Comparison of ENCODE assay signal across 23 mouse cellular contexts in the genomic region with DNA sequence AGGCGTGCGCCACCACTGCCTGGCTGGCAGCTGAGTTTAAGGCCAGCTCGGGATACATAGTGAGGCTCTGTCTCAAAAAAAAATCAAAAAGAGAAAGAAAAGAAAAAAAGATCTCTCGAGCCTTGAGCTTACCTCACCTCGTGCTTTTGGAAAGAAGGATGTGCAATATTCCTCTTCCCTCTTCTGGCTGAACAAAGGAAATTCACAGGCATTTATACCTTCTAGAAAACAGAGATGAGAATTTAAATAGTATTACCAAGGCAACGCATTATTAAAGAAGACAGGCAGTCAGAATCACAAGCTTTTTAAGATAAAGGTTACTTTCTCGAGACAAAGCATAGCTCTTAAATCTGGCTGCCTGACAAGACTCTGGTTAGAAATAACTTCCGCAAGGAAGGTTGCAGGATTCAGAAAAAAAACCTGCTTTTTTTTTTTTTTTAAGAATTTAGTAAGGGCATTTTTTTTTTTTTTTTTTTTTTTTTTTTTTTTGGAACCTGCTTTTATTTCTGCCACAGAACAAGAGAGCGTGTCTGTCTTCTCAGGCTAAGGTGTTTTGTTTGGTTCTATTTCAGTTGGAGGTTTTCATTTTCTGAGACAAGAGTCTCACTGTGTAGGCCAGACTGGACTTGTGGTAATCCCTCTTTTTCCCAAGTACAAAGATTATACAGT. TPM values are rescaled to one million over a fixed set of nuclear protein-coding genes. Genes with fewer than 3 reads are reported as not detected.
A peak's percentile ranks its signal among the peaks of the same experiment; 100 is the strongest.
DNase-seq lines count a peak whose midpoint lies in the region; ATAC-seq and TF ChIP-seq lines count a peak whose summit lies in the region.
"Had no signal": no experiment of that assay in that cellular context is flagged by ENCODE, and none has a peak within 500 bp of the region (broad histone marks: within the 10 kb centered on the region; RNA-seq: fewer than 3 reads in every experiment).

No protein-coding gene starts in this region.

- no peak for DNase-seq in left cerebral cortex, adult 2 months (ENCODE audit: extremely low spot score in 1 of 2, low spot score in 2 of 2)
- no peak for DNase-seq in left cerebral cortex, adult 18-20 months (ENCODE audit: low spot score in 2 of 2)
- peak; percentile 49 for DNase-seq in brain, embryonic 18.5 days (ENCODE audit: low read depth, low spot score)
- DNase-seq in midbrain, postnatal 0 days (ENCODE audit: low spot score) = no peak
- no peak for DNase-seq in ovary, postnatal 10 days (ENCODE audit: low spot score)
- DNase-seq in right cerebral cortex, postnatal 25 days = no peak
- DNase-seq: adrenal gland, postnatal 25 days; cerebellum, adult 2 months; layer of hippocampus, postnatal 36 days; left cerebral cortex, postnatal 4 days; liver; lung, postnatal 14 days; thymus, adult 2 months had no signal

- peaks cover 11% of the 10 kb centered on the region; the same call in 1 of the 2 replicates for H3K4me1 ChIP-seq in forebrain, embryonic 13.5 days
- H3K4me1 ChIP-seq in forebrain, embryonic 12.5 days = no peaks in the 10 kb centered on the region
- H3K4me1 ChIP-seq in midbrain, postnatal 0 days (ENCODE audit: insufficient read depth, low read length) = no peaks in the 10 kb centered on the region
- H3K4me1 ChIP-seq: hindbrain, embryonic 13.5 days; neural tube, embryonic 13.5 days had no signal

- H3K27ac ChIP-seq in forebrain, embryonic 13.5 days = 0 out of 2 replicates have a peak overlapping the region, but pooled peaks have one; percentile 14
- H3K27ac ChIP-seq in forebrain, embryonic 12.5 days = no peak overlapping the region
- peak overlapping the region; percentile 50; the same call in 1 of the 2 replicates for H3K27ac ChIP-seq in left cerebral cortex, adult 2 months
- H3K27ac ChIP-seq in midbrain, postnatal 0 days (ENCODE audit: low read depth, low read length) = 0 out of 2 replicates have a peak overlapping the region, but pooled peaks have one; percentile 39
- H3K27ac ChIP-seq: heart, embryonic 10.5 days; hindbrain, embryonic 13.5 days; neural tube, embryonic 13.5 days had no signal

- intact Hi-C loops in left cerebral cortex, adult 2 months (cut with DNase I) = no loop called here

- H3K4me2 ChIP-seq in forebrain, embryonic 13.5 days = no peak overlapping the region
- H3K4me2 ChIP-seq in forebrain, embryonic 12.5 days = no peak overlapping the region
- H3K4me2 ChIP-seq in midbrain, postnatal 0 days (ENCODE audit: low read depth, low read length, poor library complexity, severe bottlenecking) = no peak overlapping the region
- H3K4me2 ChIP-seq: hindbrain, embryonic 13.5 days; neural tube, embryonic 13.5 days had no signal

- ATAC-seq in forebrain, embryonic 13.5 days = 0 out of 2 replicates have a peak, but pooled peaks have one; percentile 21
- ATAC-seq in forebrain, embryonic 12.5 days (ENCODE audit: low FRiP score) = no peak
- ATAC-seq in midbrain, postnatal 0 days (ENCODE audit: low FRiP score) = 0 out of 2 replicates have a peak, but pooled peaks have one; percentile 14
- ATAC-seq: CD4-positive, CD25-positive, alpha-beta regulatory T cell, adult 4 months; intestine, embryonic 16.5 days had no signal

- H3K4me3 ChIP-seq in forebrain, embryonic 13.5 days = no peak overlapping the region
- no peak overlapping the region for H3K4me3 ChIP-seq in forebrain, embryonic 12.5 days (replicated peaks)
- H3K4me3 ChIP-seq in left cerebral cortex, adult 2 months = no peak overlapping the region
- H3K4me3 ChIP-seq in midbrain, postnatal 0 days (ENCODE audit: low read depth, low read length) = no peak overlapping the region
- H3K4me3 ChIP-seq: heart, embryonic 10.5 days; hindbrain, embryonic 13.5 days; neural tube, embryonic 13.5 days had no signal

- no peaks in the 10 kb centered on the region for H3K27me3 ChIP-seq in forebrain, embryonic 13.5 days
- no peaks in the 10 kb centered on the region for H3K27me3 ChIP-seq in forebrain, embryonic 12.5 days
- no peaks in the 10 kb centered on the region for H3K27me3 ChIP-seq in midbrain, postnatal 0 days (ENCODE audit: insufficient read depth, low read length)
- H3K27me3 ChIP-seq: hindbrain, embryonic 13.5 days; neural tube, embryonic 13.5 days had no signal

- WGBS in forebrain, embryonic 13.5 days = 40% methylated on average over 9 of the region's 9 CpGs
- whole genome bisulfite sequencing in forebrain, embryonic 12.5 days = 52% methylated on average over 9 of the region's 9 CpGs
- WGBS in midbrain, postnatal 0 days = 22% methylated on average over 9 of the region's 9 CpGs

- no peaks in the 10 kb centered on the region for H3K36me3 ChIP-seq in forebrain, embryonic 13.5 days (ENCODE audit: poor library complexity, severe bottlenecking)
- H3K36me3 ChIP-seq in forebrain, embryonic 12.5 days (replicated peaks) = no peaks in the 10 kb centered on the region
- no peaks in the 10 kb centered on the region for H3K36me3 ChIP-seq in midbrain, postnatal 0 days (ENCODE audit: insufficient read depth, low read length)
- H3K36me3 ChIP-seq: heart, embryonic 10.5 days; hindbrain, embryonic 13.5 days; neural tube, embryonic 13.5 days had no signal

- H3K9me3 ChIP-seq in forebrain, embryonic 13.5 days (replicated peaks) = no peaks in the 10 kb centered on the region
- no peaks in the 10 kb centered on the region for H3K9me3 ChIP-seq in forebrain, embryonic 12.5 days
- H3K9me3 ChIP-seq in midbrain, postnatal 0 days (ENCODE audit: low read length) = no peaks in the 10 kb centered on the region
- H3K9me3 ChIP-seq: heart, embryonic 10.5 days; hindbrain, embryonic 13.5 days; neural tube, embryonic 13.5 days had no signal

- no peak overlapping the region for H3K9ac ChIP-seq in forebrain, embryonic 13.5 days
- no peak overlapping the region for H3K9ac ChIP-seq in forebrain, embryonic 12.5 days
- no peak overlapping the region for H3K9ac ChIP-seq in midbrain, postnatal 0 days (replicated peaks; ENCODE audit: low read length, poor library complexity, severe bottlenecking)
- H3K9ac ChIP-seq: hindbrain, embryonic 13.5 days; neural tube, embryonic 13.5 days had no signal

- TF ChIP-seq CTCF in left cerebral cortex, adult 2 months (IDR thresholded peaks at IDR 0.05) = no peak; the same call in none of the 2 replicates
- TF ChIP-seq CTCF in midbrain, postnatal 0 days (IDR thresholded peaks at IDR 0.05) = peak; percentile 50

RNA-seq across cellular contexts. Expression of gene Chrm1, which starts 28.4 kb away (rescaled TPM):
- 0.94 and 1.3 TPM in 2 replicates for polyA plus RNA-seq in forebrain, embryonic 13.5 days (2015; fragmentation: Nextera tagmentation; extraction: Ambion mirVana)
- polyA plus RNA-seq in forebrain, embryonic 12.5 days (2016; fragmentation: Nextera tagmentation; extraction: Ambion mirVana) = 0.10 and 0.27 TPM in 2 replicates
- 100 to 1,000 TPM; 152 to 155 TPM for total RNA-seq in left cerebral cortex, adult 2 months (2021)
- total RNA-seq in left cerebral cortex, adult 18-20 months (2021) = 100 to 1,000 TPM; 141 to 144 TPM
- 1.3 and 1.9 TPM in 2 replicates for total RNA-seq in midbrain, postnatal 0 days (2014; rRNA removed)
- 1.0 and 1.1 TPM in 2 replicates for polyA plus RNA-seq in midbrain, postnatal 0 days (2015; fragmentation: Nextera tagmentation; extraction: Ambion mirVana)
- polyA plus RNA-seq: CD4-positive, CD25-positive, alpha-beta regulatory T cell, adult 4 months; heart, postnatal 0 days; liver, embryonic 16.5 days had no signal

RNA-seq across cellular contexts. Expression of gene Slc3a2, which starts 31.2 kb away (rescaled TPM):
- 135 and 143 TPM in 2 replicates for polyA plus RNA-seq in forebrain, embryonic 13.5 days (2015; fragmentation: Nextera tagmentation; extraction: Ambion mirVana)
- 140 and 143 TPM in 2 replicates for polyA plus RNA-seq in forebrain, embryonic 12.5 days (2016; fragmentation: Nextera tagmentation; extraction: Ambion mirVana)
- total RNA-seq in left cerebral cortex, adult 2 months (2021) = 100 to 1,000 TPM; 144 to 154 TPM
- 100 to 1,000 TPM; 148 to 152 TPM for total RNA-seq in left cerebral cortex, adult 18-20 months (2021)
- total RNA-seq in midbrain, postnatal 0 days (2014; rRNA removed) = 111 and 133 TPM in 2 replicates
- polyA plus RNA-seq in midbrain, postnatal 0 days (2015; fragmentation: Nextera tagmentation; extraction: Ambion mirVana) = 212 and 223 TPM in 2 replicates

RNA-seq across cellular contexts. Expression of gene Wdr74, which starts 43.6 kb away (rescaled TPM):
- 92.0 and 97.4 TPM in 2 replicates for polyA plus RNA-seq in forebrain, embryonic 13.5 days (2015; fragmentation: Nextera tagmentation; extraction: Ambion mirVana)
- polyA plus RNA-seq in forebrain, embryonic 12.5 days (2016; fragmentation: Nextera tagmentation; extraction: Ambion mirVana) = 83.7 and 85.9 TPM in 2 replicates
- total RNA-seq in left cerebral cortex, adult 2 months (2021) = 10 to 100 TPM; 48.5 to 53.1 TPM
- total RNA-seq in left cerebral cortex, adult 18-20 months (2021) = 10 to 100 TPM; 46.9 to 50.5 TPM
- total RNA-seq in midbrain, postnatal 0 days (2014; rRNA removed) = 50.9 and 65.7 TPM in 2 replicates
- polyA plus RNA-seq in midbrain, postnatal 0 days (2015; fragmentation: Nextera tagmentation; extraction: Ambion mirVana) = 85.9 and 88.2 TPM in 2 replicates

RNA-seq across cellular contexts. Expression of gene 1700092M07Rik, which starts 48.5 kb away (rescaled TPM):
- polyA plus RNA-seq in forebrain, embryonic 13.5 days (2015; fragmentation: Nextera tagmentation; extraction: Ambion mirVana) = 1.9 and 3.7 TPM in 2 replicates
- polyA plus RNA-seq in forebrain, embryonic 12.5 days (2016; fragmentation: Nextera tagmentation; extraction: Ambion mirVana) = 2.8 and 3.7 TPM in 2 replicates
- total RNA-seq in left cerebral cortex, adult 2 months (2021) = 1 to 10 TPM; 1.4 to 1.8 TPM
- total RNA-seq in left cerebral cortex, adult 18-20 months (2021) = 1 to 10 TPM in 1 of 2 experiments, under 1 TPM in 1; 0.94 to 1.5 TPM
- total RNA-seq in midbrain, postnatal 0 days (2014; rRNA removed) = not detected in 2 replicates
- polyA plus RNA-seq in midbrain, postnatal 0 days (2015; fragmentation: Nextera tagmentation; extraction: Ambion mirVana) = 0.64 TPM in 1 of 2 replicates, not detected in the other
- polyA plus RNA-seq: spleen, adult 2 months; thymus, adult 2 months had no signal

RNA-seq across cellular contexts. Expression of gene Stx5a, which starts 49.2 kb away (rescaled TPM):
- 117 and 118 TPM in 2 replicates for polyA plus RNA-seq in forebrain, embryonic 13.5 days (2015; fragmentation: Nextera tagmentation; extraction: Ambion mirVana)
- 108 and 114 TPM in 2 replicates for polyA plus RNA-seq in forebrain, embryonic 12.5 days (2016; fragmentation: Nextera tagmentation; extraction: Ambion mirVana)
- 10 to 100 TPM; 71.2 to 77.9 TPM for total RNA-seq in left cerebral cortex, adult 2 months (2021)
- 10 to 100 TPM; 70.1 to 72.7 TPM for total RNA-seq in left cerebral cortex, adult 18-20 months (2021)
- 112 and 147 TPM in 2 replicates for total RNA-seq in midbrain, postnatal 0 days (2014; rRNA removed)
- 104 and 106 TPM in 2 replicates for polyA plus RNA-seq in midbrain, postnatal 0 days (2015; fragmentation: Nextera tagmentation; extraction: Ambion mirVana)

Comparison
In these comparisons a context has a peak if more than half of its experiments do, and no peak if none do; other contexts are left out.
1. RNA of gene Chrm1, which starts 28.4 kb away (total RNA-seq): 152 to 155 TPM in left cerebral cortex, adult 2 months and 141 to 144 TPM in left cerebral cortex, adult 18-20 months; 1.3 to 1.9 TPM in midbrain, postnatal 0 days; every median in the first group is over 10 times any median in the second.